ENCODE assay signal across 10 mouse cellular contexts in the genomic region with DNA sequence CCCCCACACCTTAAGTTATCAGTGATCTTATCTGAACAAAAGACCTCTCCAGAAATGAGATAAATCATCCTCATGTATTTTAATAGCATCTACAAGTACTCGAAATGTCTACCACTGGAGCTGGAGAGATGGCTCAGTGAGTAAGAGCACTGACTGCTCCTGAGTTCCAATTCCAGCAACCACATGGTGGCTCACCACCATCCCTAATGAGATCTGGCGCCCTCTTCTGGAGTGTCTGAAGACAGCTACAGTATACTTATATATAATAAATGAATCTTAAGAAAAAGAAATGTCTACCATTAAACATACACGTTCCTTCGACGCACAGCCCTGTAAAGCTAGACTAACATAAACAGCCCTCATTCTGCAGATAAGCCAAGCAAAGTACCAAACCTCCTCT. TPM values are rescaled to one million over a fixed set of nuclear protein-coding genes. Genes with fewer than 3 reads are reported as not detected.
DNase-seq lines count a peak whose midpoint lies in the region; ATAC-seq and TF ChIP-seq lines count a peak whose summit lies in the region.
"Had no signal": no experiment of that assay in that cellular context is flagged by ENCODE, and none has a peak within 500 bp of the region (broad histone marks: within the 10 kb centered on the region; RNA-seq: fewer than 3 reads in every experiment).

No protein-coding gene starts in this region.

- peak; percentile 50 for TF ChIP-seq CTCF in liver, embryonic 14.5 days (IDR thresholded peaks at IDR 0.05; ENCODE audit: low read depth)

- H3K4me2 ChIP-seq in liver, embryonic 14.5 days (ENCODE audit: low read depth) = no peak overlapping the region
- H3K4me2 ChIP-seq in liver, embryonic 12.5 days = no peak overlapping the region
- no peak overlapping the region for H3K4me2 ChIP-seq in forebrain, embryonic 14.5 days (ENCODE audit: low read length)
- H3K4me2 ChIP-seq: lung, embryonic 15.5 days had no signal

- H3K27ac ChIP-seq in liver, embryonic 14.5 days = no peak overlapping the region
- H3K27ac ChIP-seq in liver, embryonic 12.5 days = no peak overlapping the region
- H3K27ac ChIP-seq in forebrain, embryonic 14.5 days (ENCODE audit: low read depth, low read length) = no peak overlapping the region
- H3K27ac ChIP-seq: hindbrain, embryonic 10.5 days; lung, embryonic 15.5 days had no signal

- H3K36me3 ChIP-seq in liver, embryonic 14.5 days (replicated peaks; ENCODE audit: control insufficient read depth, insufficient read depth, low read depth) = no peaks in the 10 kb centered on the region
- H3K36me3 ChIP-seq in liver, embryonic 12.5 days = peaks cover 36% of the 10 kb centered on the region
- H3K36me3 ChIP-seq in forebrain, embryonic 14.5 days (ENCODE audit: control insufficient read depth, insufficient read depth, low read length) = peaks cover 15% of the 10 kb centered on the region

- peak; percentile 30 to 71 for DNase-seq in adrenal gland, adult (ENCODE audit: inconsistent age in 2 of 2, low spot score in 1 of 2)
- no peak for DNase-seq in adrenal gland, postnatal 4 days (ENCODE audit: low spot score in 2 of 2)
- DNase-seq in liver, embryonic 14.5 days (ENCODE audit: low read depth in 3 of 3, low spot score in 3 of 3) = no peak
- DNase-seq in adrenal gland, postnatal 25 days = peak; percentile 7
- peak; percentile 25 for DNase-seq in retina, embryonic 14.5 days (ENCODE audit: low spot score)
- DNase-seq in frontal cortex, postnatal 10 days (ENCODE audit: low spot score in 2 of 2) = no peak
- no peak for DNase-seq in forebrain, embryonic 14.5 days (ENCODE audit: low spot score)

- H3K9me3 ChIP-seq in liver, embryonic 14.5 days (ENCODE audit: control insufficient read depth, low read length) = no peaks in the 10 kb centered on the region
- no peaks in the 10 kb centered on the region for H3K9me3 ChIP-seq in liver, embryonic 12.5 days (replicated peaks)
- no peaks in the 10 kb centered on the region for H3K9me3 ChIP-seq in forebrain, embryonic 14.5 days (replicated peaks; ENCODE audit: control insufficient read depth, low read length)
- H3K9me3 ChIP-seq: hindbrain, embryonic 10.5 days; lung, embryonic 15.5 days had no signal

- TF ChIP-seq EP300 in liver, embryonic 14.5 days (IDR thresholded peaks at IDR 0.05; ENCODE audit: low read depth) = no peak

- H3K4me3 ChIP-seq in liver, embryonic 14.5 days (ENCODE audit: insufficient read depth in 1 of 2, low read depth in 2 of 2, low read length in 2 of 2) = no peak overlapping the region
- H3K4me3 ChIP-seq in liver, embryonic 12.5 days = no peak overlapping the region
- no peak overlapping the region for H3K4me3 ChIP-seq in forebrain, embryonic 14.5 days (ENCODE audit: low read depth, low read length)
- H3K4me3 ChIP-seq: hindbrain, embryonic 10.5 days; lung, embryonic 15.5 days had no signal

- 67% methylated on average over 5 of the region's 5 CpGs for WGBS in liver, embryonic 14.5 days (ENCODE audit: insufficient replicate concordance)
- 72% methylated on average over 5 of the region's 5 CpGs for WGBS in liver, embryonic 12.5 days (ENCODE audit: insufficient replicate concordance)
- WGBS in forebrain, embryonic 14.5 days = 83% methylated on average over 5 of the region's 5 CpGs

- H3K4me1 ChIP-seq in liver, embryonic 14.5 days (replicated peaks; ENCODE audit: control insufficient read depth in 2 of 2, insufficient read depth in 2 of 2, low read length in 1 of 2) = no peaks in the 10 kb centered on the region
- H3K4me1 ChIP-seq in liver, embryonic 12.5 days = no peaks in the 10 kb centered on the region
- H3K4me1 ChIP-seq in forebrain, embryonic 14.5 days (ENCODE audit: control insufficient read depth, insufficient read depth, low read length) = no peaks in the 10 kb centered on the region
- H3K4me1 ChIP-seq: hindbrain, embryonic 10.5 days; lung, embryonic 15.5 days had no signal

- no peaks in the 10 kb centered on the region for H3K27me3 ChIP-seq in liver, embryonic 14.5 days (ENCODE audit: control insufficient read depth, insufficient read depth, low read length)
- H3K27me3 ChIP-seq in liver, embryonic 12.5 days (replicated peaks) = no peaks in the 10 kb centered on the region
- H3K27me3 ChIP-seq in forebrain, embryonic 14.5 days (replicated peaks; ENCODE audit: control insufficient read depth, insufficient read depth, low read length) = no peaks in the 10 kb centered on the region
- H3K27me3 ChIP-seq: lung, embryonic 15.5 days had no signal

- H3K9ac ChIP-seq in liver, embryonic 14.5 days (replicated peaks) = no peak overlapping the region
- no peak overlapping the region for H3K9ac ChIP-seq in liver, embryonic 12.5 days
- H3K9ac ChIP-seq in forebrain, embryonic 14.5 days (ENCODE audit: low read length) = no peak overlapping the region
- H3K9ac ChIP-seq: lung, embryonic 15.5 days had no signal

- ATAC-seq in liver, embryonic 14.5 days (ENCODE audit: insufficient read depth) = no peak
- ATAC-seq in liver, embryonic 12.5 days = no peak
- ATAC-seq in forebrain, embryonic 14.5 days = no peak

RNA-seq across cellular contexts. Expression of a gene that starts 32.3 kb away (rescaled TPM):
- total RNA-seq in adrenal gland, postnatal 4 days (2021) = 10 to 100 TPM; 15.5 to 16.2 TPM
- 4.7 and 5.6 TPM in 2 replicates for polyA plus RNA-seq in liver, embryonic 14.5 days (2012; rRNA removed)
- polyA plus RNA-seq in liver, embryonic 14.5 days (2014; fragmentation: Nextera tagmentation; extraction: Ambion mirVana) = 4.9 and 5.3 TPM in 2 replicates
- polyA plus RNA-seq in liver, embryonic 12.5 days (2016; fragmentation: Nextera tagmentation; extraction: Ambion mirVana) = 9.0 and 9.1 TPM in 2 replicates
- total RNA-seq in adrenal gland, postnatal 25 days (2021) = 16.1 and 18.1 TPM in 2 replicates
- 9.3 and 12.8 TPM in 2 replicates for polyA plus RNA-seq in forebrain, embryonic 14.5 days (2014; fragmentation: Nextera tagmentation; extraction: Ambion mirVana)

RNA-seq across cellular contexts. Expression of a gene that starts 45.9 kb away (rescaled TPM):
- total RNA-seq in adrenal gland, postnatal 4 days (2021) = 100 to 1,000 TPM in 1 of 2 experiments, 10 to 100 TPM in 1; 32.9 to 105 TPM
- polyA plus RNA-seq in liver, embryonic 14.5 days (2012; rRNA removed) = 3.6 and 8.5 TPM in 2 replicates
- polyA plus RNA-seq in liver, embryonic 14.5 days (2014; fragmentation: Nextera tagmentation; extraction: Ambion mirVana) = 12.0 and 19.0 TPM in 2 replicates
- polyA plus RNA-seq in liver, embryonic 12.5 days (2016; fragmentation: Nextera tagmentation; extraction: Ambion mirVana) = 0.68 and 0.77 TPM in 2 replicates
- total RNA-seq in adrenal gland, postnatal 25 days (2021) = 26.5 and 34.0 TPM in 2 replicates
- polyA plus RNA-seq in forebrain, embryonic 14.5 days (2014; fragmentation: Nextera tagmentation; extraction: Ambion mirVana) = 5.2 and 8.1 TPM in 2 replicates

RNA-seq across cellular contexts. Expression of a gene that starts 54.8 kb away (rescaled TPM):
- total RNA-seq in adrenal gland, postnatal 4 days (2021) = 10 to 100 TPM; 21.9 to 27.4 TPM
- 2.5 and 4.5 TPM in 2 replicates for polyA plus RNA-seq in liver, embryonic 14.5 days (2012; rRNA removed)
- 9.4 and 13.0 TPM in 2 replicates for polyA plus RNA-seq in liver, embryonic 14.5 days (2014; fragmentation: Nextera tagmentation; extraction: Ambion mirVana)
- polyA plus RNA-seq in liver, embryonic 12.5 days (2016; fragmentation: Nextera tagmentation; extraction: Ambion mirVana) = 13.2 and 13.3 TPM in 2 replicates
- total RNA-seq in adrenal gland, postnatal 25 days (2021) = 19.4 and 33.5 TPM in 2 replicates
- 27.6 and 34.4 TPM in 2 replicates for polyA plus RNA-seq in forebrain, embryonic 14.5 days (2014; fragmentation: Nextera tagmentation; extraction: Ambion mirVana)

Comparison
In these comparisons a context has a peak if more than half of its experiments do, and no peak if none do; other contexts are left out.
1. DNase-seq: peak in adrenal gland, adult (2 of 2), adrenal gland, postnatal 25 days (single experiment) and retina, embryonic 14.5 days (single experiment); none in adrenal gland, postnatal 4 days (0 of 2), liver, embryonic 14.5 days (0 of 3), frontal cortex, postnatal 10 days (0 of 2) and forebrain, embryonic 14.5 days (single experiment).